Mouse (Mus musculus) layer of hippocampus, adult 2 months (tissue): ENCODE data around the gene Casc3. TPM values are rescaled to one million over a fixed set of nuclear protein-coding genes. Genes with fewer than 3 reads are reported as not detected.

ENCODE experiments used
- DNase-seq, 2 experiments: peaks; one replicate each; pipeline ENCODE4 v3.0.0; 2022; ENCODE audit warnings: low spot score in 2 of 2
- H3K27ac ChIP-seq: fragments of 200-600 bp; 2 replicates; pipeline ENCODE4 v1.8.1; 2022
- H3K4me3 ChIP-seq: fragments of 200-600 bp; 2 replicates; pipeline ENCODE4 v1.8.1; 2022; ENCODE audit warnings: mild to moderate bottlenecking
- CTCF ChIP-seq: fragments of 200-600 bp; conservative IDR thresholded peaks from 2 replicates; pipeline ENCODE4 v1.8.1; 2022; ENCODE audit warnings: antibody characterized with exemption, mild to moderate bottlenecking, moderate library complexity
- total RNA-seq, 2 experiments: library from RNA; stranded (reverse); gene quantifications; 2 replicates each; pipeline ENCODE4 v1.2.3; 2021

The Casc3 gene
- total RNA-seq, 2 experiments from 2014 or later, result 61.0 to 62.1 TPM

DNA sequence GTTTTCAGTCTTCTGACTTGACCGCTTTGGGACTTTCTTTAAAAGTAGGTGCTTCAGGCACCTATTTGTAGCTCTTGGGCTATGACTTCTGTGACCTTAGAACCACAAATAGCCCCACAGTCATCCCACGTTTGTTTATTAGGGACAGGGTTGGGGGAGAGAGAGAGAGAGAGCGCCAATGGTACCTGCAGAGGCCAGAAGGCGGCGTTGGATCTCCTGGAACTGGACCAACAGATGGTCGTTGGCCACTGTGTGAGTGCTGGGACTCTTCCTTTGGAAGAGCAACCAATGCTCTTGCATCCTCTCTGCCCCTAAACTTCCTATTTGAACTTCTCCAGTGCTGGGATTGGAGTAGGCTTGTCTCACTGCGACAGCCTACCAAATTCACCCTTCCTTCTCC is 17.5 kb upstream of the Casc3 start:
- no peak for DNase-seq
- TF ChIP-seq CTCF, result 0 out of 2 replicates have a peak, but pooled peaks have one; percentile 1
- peak overlapping the region; percentile 21 for H3K4me3 ChIP-seq
- peak overlapping the region; percentile 100 for H3K27ac ChIP-seq

DNA sequence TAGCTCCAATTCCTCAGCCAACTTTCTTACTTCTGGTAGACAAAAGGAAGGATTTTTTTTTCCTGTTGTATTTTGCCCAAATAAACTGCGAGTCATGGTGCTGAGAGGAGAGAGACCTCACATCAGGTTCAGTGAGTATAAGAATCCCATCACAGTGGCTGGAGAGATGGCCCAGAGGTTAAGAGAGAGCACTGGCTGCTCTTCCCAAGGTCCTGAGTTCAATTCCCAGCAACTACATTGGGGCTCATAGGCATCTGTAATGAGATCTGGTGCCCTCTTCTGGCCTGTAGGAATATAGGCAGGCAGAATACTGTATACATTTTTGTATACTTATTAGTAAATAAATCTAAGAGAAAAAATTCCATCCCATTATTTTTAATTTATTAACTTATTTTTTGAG is 17.0 kb upstream of the Casc3 start:
- peak; percentile 74 for TF ChIP-seq CTCF
- no peak for DNase-seq
- no peak overlapping the region for H3K4me3 ChIP-seq
- H3K27ac ChIP-seq, result peak overlapping the region; percentile 100

DNA sequence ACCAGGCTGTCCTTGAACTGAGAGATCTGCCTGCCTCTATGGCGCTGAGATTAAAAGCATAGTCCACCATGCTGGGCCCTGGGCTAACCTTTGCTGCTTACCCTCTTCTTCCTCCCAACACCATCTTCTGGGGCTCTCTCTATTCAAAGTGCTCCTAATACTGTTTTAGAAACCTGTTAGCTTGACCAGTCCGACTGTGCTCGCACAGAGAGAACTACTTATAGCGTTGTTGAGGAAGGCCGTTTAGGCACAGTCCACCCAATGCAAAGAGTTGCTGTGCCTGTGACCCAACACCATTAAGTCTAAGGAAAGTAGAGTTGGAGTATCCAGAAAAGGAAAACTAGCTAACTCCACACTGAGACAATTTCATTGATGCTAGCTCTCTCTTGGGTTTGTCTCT is 16.6 kb upstream of the Casc3 start:
- Histone ChIP-seq H3K4me3 (no peak overlapping the region), H3K27ac (peak overlapping the region; percentile 85)
- no peak for DNase-seq
- TF ChIP-seq CTCF, result no peak

DNA sequence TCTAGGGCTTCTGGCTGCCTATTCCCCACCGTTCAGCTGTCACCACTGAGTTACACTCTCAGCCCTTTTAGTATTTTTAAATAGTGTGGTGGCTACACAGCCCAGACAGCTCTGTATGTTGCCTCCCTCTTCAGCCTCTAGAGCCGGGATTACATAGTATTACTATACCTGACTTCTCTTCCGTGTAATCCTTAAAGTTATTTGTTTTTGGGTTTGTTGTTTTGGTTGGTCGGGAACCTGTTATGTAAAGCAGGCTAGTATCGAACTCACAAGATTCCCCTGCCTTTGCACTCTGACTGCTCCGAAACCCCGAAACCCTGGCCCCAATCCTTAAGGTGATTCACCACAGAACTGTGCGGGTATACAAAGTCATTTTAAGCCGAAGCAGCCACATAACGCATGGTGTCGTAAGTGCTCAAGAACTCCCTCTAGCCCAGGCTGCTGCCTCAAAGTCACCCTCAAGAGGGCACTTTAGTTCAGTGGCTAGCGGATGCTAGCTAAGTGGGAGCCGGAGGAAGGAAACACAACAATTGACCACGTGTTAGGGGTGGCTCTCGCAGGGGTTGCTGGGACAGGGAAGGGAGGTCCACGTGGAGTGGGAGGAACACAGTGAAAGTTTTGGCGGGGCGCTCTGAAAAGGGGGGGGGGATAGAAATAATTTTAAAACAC is 16.0 kb upstream of the Casc3 start:
- peak; percentile 83 to 91 for DNase-seq
- H3K27ac ChIP-seq, result peak overlapping the region; percentile 85
- peak overlapping the region; percentile 57 for H3K4me3 ChIP-seq
- TF ChIP-seq CTCF, result peak; percentile 79

DNA sequence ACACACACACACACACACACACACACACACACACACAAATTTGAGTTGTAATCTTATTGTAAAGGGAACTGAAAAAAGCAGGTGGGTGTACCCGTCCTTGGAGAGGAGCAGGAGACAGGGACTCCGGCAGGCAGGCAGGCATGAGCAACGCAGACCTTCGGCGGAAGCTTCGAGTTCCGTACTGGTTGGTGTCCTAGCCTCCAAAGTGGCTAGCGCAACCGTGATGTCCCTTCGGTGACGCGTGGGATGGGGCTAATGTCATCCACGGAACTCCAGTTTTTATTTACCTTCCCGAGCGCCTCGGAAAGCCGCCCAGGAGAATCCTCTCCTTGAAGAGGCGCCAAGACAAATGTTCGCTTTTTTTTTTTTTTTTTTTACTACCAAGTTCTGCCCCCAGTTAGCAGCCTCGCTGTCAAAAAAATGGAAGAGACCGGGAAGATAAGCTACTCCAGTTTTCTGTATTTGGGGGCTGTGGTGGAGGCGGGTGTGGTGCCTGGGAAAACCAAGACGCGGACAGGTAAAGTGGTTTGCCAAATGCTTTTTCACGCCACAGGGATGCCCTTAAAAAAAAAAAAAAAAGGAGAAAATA is 15.4 kb upstream of the Casc3 start:
- TF ChIP-seq CTCF, result no peak
- Histone ChIP-seq H3K27ac (peak overlapping the region; percentile 53; the same call in 1 of the 2 replicates), H3K4me3 (peak overlapping the region; percentile 57)
- DNase-seq, result no peak

DNA sequence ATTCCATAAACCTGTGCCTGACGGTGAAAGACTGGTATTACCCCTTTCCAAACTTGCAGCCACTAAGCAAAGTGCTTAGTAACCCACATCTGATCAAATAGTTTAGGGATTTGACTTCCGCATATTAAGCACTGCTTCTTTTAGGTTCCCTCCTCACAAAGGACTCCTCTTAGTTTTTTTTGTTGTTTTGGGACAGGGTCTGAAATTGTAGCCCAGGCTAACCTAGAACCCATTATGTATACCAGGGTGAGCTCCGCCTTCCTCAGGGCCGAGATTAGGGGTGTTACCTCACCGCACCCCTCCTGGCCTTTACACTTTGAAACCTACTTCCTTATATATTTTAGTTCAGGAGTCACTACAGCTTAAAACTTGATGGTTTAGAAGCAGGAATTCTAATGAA is 14.9 kb upstream of the Casc3 start:
- TF ChIP-seq CTCF, result 0 out of 2 replicates have a peak, but pooled peaks have one; percentile 16
- Histone ChIP-seq H3K27ac (no peak overlapping the region; the same call in 1 of the 2 replicates), H3K4me3 (peak overlapping the region; percentile 57; the same call in 1 of the 2 replicates)
- no peak for DNase-seq

DNA sequence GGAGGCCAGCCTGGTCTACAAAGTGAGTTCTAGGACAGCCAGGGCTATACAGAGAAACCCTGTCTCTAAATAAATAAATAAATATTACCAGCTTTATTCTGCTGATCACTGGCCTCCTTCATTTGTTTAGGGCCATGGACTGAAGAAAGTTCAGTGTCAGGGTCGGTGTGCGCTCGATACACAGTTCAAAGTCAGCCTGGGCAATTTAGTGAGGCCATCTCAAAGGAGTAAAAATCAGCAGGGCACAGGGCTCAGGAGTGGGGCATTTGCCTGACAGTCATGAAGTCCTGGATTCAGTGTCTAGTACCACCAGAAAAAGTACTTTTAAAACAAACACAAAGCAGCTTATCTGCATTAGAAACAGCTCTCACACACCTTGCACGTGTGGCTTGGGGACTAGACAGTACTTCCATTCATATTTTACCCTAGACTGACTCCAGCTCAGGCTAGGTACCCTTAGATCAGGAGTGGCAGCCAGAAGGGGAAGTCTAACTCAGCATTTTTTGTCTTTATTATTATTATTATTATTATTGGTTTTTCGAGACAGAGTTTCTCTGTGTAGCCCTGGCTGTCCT is 14.0 kb upstream of the Casc3 start:
- Histone ChIP-seq H3K4me3 (no peak overlapping the region), H3K27ac (no peak overlapping the region)
- no peak for TF ChIP-seq CTCF
- no peak for DNase-seq

DNA sequence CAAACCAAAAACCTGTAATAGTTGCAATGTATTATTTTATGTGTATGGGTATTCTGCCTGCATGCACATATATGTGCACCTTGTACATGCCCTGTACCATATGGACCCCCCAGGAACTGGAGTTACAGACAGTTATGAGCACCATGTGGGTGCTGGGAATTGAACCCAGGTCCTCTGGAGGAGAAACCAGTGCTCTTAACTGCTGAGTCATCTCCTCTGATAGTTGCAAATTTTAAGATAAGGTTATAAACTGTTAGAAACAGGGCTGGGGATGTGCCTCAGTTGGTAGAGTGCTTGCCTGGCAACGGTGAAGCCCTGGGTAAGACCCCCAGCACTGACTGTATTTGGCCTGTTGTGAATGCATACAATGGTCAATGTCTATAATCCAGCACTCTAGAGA is 13.3 kb upstream of the Casc3 start:
- no peak overlapping the region for H3K4me3 ChIP-seq
- H3K27ac ChIP-seq, result no peak overlapping the region
- no peak for DNase-seq
- TF ChIP-seq CTCF, result no peak

DNA sequence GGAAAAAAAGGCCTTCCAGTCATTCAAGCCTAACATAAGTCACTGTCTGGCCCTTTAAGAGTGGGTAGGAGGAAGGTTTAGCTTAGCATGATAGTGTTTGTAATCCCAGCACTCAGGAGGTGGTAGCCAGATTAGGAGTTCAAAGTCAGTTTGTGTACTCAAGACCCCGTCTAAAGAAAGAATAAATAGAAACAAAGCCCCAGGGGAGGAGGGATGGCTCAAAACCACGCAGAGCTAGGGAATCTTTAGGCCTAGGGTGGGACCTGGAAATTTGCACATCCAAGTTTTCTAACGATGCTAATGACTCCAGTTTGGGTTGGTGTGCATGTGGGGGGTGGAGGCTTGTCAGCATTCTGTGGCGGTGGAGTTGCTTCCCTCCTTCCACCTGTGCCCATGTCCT is 12.6 kb upstream of the Casc3 start:
- TF ChIP-seq CTCF, result no peak
- no peak for DNase-seq
- peak overlapping the region; percentile 7; the same call in 1 of the 2 replicates for H3K27ac ChIP-seq
- H3K4me3 ChIP-seq, result no peak overlapping the region

DNA sequence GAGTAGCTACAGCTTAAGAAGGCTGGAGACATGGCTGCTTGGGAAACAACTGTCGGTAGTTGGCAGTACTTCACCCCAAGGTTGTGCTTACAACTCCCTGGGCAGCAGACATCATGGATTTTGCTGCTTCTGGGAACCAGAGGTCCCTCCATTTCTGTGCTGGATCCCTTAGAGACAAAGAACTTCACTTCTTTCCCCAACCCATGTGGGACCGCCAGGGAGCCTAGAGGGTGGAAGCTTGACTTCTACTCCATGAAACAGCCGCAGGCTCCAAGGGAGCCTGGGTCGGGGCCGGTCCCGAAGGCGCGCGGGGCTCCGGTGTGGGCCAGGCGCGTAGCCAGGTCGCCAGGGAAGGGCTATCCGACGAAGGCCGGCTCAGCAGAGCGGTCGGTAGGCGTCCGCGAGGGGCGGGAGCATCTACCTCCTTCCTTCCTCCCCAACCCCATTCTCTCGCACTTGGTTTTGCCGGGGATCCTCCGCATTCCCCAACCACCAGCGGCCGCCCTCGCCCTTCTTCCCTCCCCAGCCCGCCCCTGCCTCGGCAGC is 10.2 kb upstream of the Casc3 start:
- peak overlapping the region; percentile 99 for H3K27ac ChIP-seq
- peak; percentile 69 for TF ChIP-seq CTCF
- no peak for DNase-seq
- H3K4me3 ChIP-seq, result peak overlapping the region; percentile 99

DNA sequence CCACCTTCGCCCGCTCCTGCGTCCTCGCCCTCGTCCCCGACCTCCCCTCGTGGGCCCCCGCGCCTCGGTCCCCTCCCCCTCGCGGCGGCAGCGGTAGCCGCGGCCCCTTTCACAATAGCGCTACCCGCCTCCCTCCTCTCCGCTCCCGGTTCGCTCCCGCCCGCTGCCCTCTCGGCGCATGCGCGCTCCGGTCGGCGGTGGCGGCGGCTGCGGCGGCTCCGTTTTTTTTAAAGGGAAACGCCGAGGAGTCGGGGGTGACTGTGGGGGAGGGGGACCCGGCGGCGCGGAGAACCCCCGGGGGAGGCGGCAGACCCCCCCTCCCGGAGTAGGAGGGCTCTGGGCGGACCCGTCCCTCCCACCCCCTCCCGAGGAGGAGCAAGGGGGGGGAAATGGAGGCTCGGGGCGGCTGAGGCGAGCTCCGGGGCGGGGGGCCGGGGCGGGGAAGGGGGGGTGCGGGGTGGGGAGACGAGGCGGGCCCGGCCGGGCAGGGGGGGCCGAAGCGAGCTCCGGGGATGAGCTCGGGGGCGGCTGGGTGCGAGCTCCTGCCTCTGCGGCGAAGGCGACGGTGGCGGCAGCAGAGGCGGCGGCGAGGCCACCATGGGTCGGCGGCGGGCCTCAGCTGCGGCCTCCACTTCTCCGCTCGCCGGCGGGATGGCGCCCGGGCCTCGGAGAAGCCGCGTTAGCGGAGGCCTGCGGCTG is 9.5 kb upstream of the Casc3 start, which contains the start of gene Msl1:
Gene Msl1 (plus strand): TSS at position 502 of the 699 bp plus-strand sequence.
- peak; percentile 82 to 89 for DNase-seq
- peak within 1 kb of the TSS; percentile 99 for H3K27ac ChIP-seq
- H3K4me3 ChIP-seq, result peak within 1 kb of the TSS; percentile 99
- no peak for TF ChIP-seq CTCF

DNA sequence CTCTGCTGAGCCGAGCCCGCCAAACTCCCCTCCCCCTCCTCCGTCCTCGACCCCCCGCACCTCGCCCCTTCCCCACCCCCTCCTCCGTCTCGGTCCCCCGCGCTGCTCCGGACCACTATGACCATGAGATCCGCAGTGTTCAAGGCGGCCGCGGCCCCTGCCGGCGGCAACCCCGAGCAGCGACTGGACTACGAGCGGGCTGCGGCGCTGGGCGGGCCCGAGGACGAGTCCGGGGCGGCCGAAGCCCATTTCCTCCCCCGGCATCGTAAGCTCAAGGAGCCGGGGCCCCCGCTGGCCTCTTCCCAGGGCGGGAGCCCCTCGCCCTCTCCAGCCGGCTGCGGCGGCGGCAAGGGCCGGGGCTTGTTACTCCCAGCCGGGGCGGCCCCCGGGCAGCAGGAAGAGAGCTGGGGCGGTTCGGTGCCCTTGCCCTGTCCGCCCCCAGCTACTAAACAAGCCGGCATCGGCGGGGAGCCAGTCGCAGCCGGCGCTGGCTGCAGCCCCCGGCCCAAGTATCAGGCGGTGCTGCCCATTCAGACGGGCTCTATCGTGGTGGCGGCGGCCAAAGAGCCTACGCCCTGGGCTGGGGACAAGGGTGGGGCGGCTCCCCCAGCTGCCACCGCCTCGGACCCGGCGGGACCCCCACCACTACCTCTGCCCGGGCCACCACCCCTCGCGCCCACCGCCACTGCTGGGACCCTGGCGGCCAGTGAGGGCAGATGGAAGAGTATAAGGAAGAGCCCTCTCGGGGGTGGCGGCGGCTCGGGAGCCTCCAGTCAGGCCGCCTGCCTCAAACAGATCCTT is 8.8 kb upstream of the Casc3 start:
- peak overlapping the region; percentile 99 for H3K4me3 ChIP-seq
- H3K27ac ChIP-seq, result peak overlapping the region; percentile 99
- TF ChIP-seq CTCF, result peak; percentile 37
- DNase-seq, result no peak
